Mouse (Mus musculus): Measurements from ENCODE around the gene Pla2g16. TPM values are rescaled to one million over a fixed set of nuclear protein-coding genes. Genes with fewer than 3 reads are reported as not detected.

Pla2g16 gene
- polyA plus RNA-seq, 1 experiment from 2014 or later: 19.1 TPM

DNA sequence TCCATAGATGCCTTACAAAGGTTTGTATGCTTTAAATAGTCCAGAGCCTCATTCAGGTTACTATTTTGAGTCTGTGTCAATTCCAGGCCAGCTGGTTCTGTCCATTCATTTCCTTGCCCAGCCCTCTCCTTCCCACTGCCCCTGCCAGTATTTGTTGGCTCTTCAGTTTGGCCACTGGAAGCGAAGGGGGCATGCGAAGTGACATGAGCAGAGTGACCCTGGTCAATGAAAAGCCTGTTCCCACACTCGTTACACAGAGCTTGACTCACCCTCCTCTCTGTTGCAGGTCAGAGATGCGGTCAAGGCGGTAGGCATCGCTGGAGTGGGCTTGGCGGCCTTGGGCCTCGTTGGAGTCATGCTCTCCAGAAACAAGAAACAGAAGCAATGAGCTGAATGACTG lies 28.0 kb downstream of the Pla2g16 start:
- ATAC-seq (no peak), DNase-seq (ENCODE audit: low spot score) (no peak)
- Histone ChIP-seq H3K4me3 (ENCODE audit: low read depth, low read length) (no peak overlapping the region), H3K36me3 (ENCODE audit: insufficient read depth, low read length) (no peaks in the 10 kb centered on the region), H3K4me1 (ENCODE audit: insufficient read depth, low read depth, low read length) (no peaks in the 10 kb centered on the region), H3K27ac (ENCODE audit: low read length) (no peak overlapping the region), H3K9me3 (ENCODE audit: low read length) (no peaks in the 10 kb centered on the region), H3K9ac (replicated peaks; ENCODE audit: low read depth) (no peak overlapping the region), H3K27me3 (replicated peaks; ENCODE audit: insufficient read depth, low read length) (no peaks in the 10 kb centered on the region), H3K4me2 (replicated peaks; ENCODE audit: low read depth, low read length) (no peak overlapping the region)
- WGBS: 84% methylated on average over 8 of the region's 8 CpGs
- TF ChIP-seq CTCF (IDR thresholded peaks at IDR 0.05) (no peak), EP300 (IDR thresholded peaks at IDR 0.05) (no peak)

DNA sequence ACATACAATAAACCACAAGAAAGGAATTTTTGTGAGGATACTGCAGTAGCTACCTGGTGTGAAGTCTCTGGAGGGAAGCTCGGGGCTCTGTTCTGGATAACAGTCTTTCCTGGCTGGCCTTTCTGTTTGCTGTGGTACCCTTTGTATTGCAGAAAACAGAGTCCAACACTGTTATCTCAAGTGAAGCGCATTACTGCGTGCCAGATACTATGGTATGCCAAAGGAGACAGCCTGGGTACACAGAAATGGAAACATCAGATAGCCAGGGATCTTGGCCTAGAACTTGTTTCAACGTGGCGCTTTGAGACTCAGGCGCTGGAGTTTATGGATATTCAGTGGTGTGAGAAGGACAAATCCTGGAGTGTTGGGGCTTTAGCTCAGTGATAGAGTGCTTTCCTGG lies 28.5 kb downstream of the Pla2g16 start:
- no peak overlapping the region for H3K9ac ChIP-seq (replicated peaks; ENCODE audit: low read depth)
- no peaks in the 10 kb centered on the region for H3K4me1 ChIP-seq (ENCODE audit: insufficient read depth, low read depth, low read length)
- 90% methylated on average over 6 of the region's 6 CpGs for WGBS
- ATAC-seq (no peak), DNase-seq (ENCODE audit: low spot score) (no peak)
- H3K36me3 ChIP-seq (ENCODE audit: insufficient read depth, low read length): no peaks in the 10 kb centered on the region
- H3K27me3 ChIP-seq (replicated peaks; ENCODE audit: insufficient read depth, low read length): no peaks in the 10 kb centered on the region
- H3K27ac ChIP-seq (ENCODE audit: low read length): no peak overlapping the region
- no peaks in the 10 kb centered on the region for H3K9me3 ChIP-seq (ENCODE audit: low read length)
- no peak for TF ChIP-seq EP300 (IDR thresholded peaks at IDR 0.05)
- TF ChIP-seq CTCF (IDR thresholded peaks at IDR 0.05): no peak
- H3K4me2 ChIP-seq (replicated peaks; ENCODE audit: low read depth, low read length): no peak overlapping the region
- H3K4me3 ChIP-seq (ENCODE audit: low read depth, low read length): no peak overlapping the region

DNA sequence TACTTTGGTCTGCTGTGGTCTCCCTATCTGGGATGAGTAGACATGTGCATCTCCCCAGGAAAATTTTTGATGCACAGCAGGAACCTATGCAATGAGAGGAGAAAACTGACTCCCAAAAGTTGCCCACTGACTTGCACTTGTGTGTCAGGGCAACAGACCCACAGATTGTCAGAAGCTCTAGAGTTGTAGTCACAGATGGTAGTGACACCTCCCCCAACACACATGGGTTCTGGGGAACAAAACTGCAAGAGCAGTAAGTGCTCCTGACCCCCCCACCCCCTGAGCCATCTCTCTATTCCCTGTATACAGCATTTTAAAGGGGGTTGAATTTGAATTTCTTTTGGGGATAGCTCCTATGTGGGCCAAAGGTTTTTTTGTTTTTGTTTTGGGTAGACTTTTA lies 33.5 kb downstream of the Pla2g16 start:
- no peaks in the 10 kb centered on the region for H3K36me3 ChIP-seq (ENCODE audit: insufficient read depth, low read length)
- H3K4me3 ChIP-seq (ENCODE audit: low read depth, low read length): no peak overlapping the region
- no peak for ATAC-seq
- H3K9me3 ChIP-seq (ENCODE audit: low read length): no peaks in the 10 kb centered on the region
- H3K27me3 ChIP-seq (replicated peaks; ENCODE audit: insufficient read depth, low read length): no peaks in the 10 kb centered on the region
- no peak overlapping the region for H3K9ac ChIP-seq (replicated peaks; ENCODE audit: low read depth)
- no peaks in the 10 kb centered on the region for H3K4me1 ChIP-seq (ENCODE audit: insufficient read depth, low read depth, low read length)
- H3K27ac ChIP-seq (ENCODE audit: low read length): no peak overlapping the region
- no peak for DNase-seq (ENCODE audit: low spot score)
- TF ChIP-seq EP300 (IDR thresholded peaks at IDR 0.05) (no peak), CTCF (IDR thresholded peaks at IDR 0.05) (no peak)
- H3K4me2 ChIP-seq (replicated peaks; ENCODE audit: low read depth, low read length): no peak overlapping the region

DNA sequence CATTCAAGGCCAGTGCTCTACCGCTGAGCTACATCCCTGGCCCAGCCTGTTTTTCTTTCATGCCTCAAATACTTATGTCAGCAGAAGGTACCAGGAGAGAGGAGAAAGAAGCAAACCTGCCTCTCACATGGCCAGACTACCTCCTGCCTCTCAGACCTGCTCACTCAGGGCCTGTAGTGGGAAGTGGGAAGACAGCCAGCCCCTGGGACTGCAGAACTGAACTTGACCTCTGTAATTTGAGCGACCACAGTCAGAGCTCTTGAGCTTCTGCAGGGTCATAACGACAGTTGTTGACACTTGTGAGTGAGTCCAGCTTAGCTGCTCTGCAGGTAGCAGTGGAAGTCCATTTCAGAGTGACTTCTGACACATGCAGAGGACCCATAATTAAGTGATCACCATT lies 34.8 kb downstream of the Pla2g16 start:
- peak; percentile 36 for DNase-seq (ENCODE audit: low spot score)
- Histone ChIP-seq H3K4me2 (replicated peaks; ENCODE audit: low read depth, low read length) (no peak overlapping the region), H3K9me3 (ENCODE audit: low read length) (no peaks in the 10 kb centered on the region), H3K4me3 (ENCODE audit: low read depth, low read length) (no peak overlapping the region), H3K9ac (replicated peaks; ENCODE audit: low read depth) (no peak overlapping the region), H3K4me1 (ENCODE audit: insufficient read depth, low read depth, low read length) (no peaks in the 10 kb centered on the region), H3K27ac (ENCODE audit: low read length) (no peak overlapping the region), H3K36me3 (ENCODE audit: insufficient read depth, low read length) (no peaks in the 10 kb centered on the region), H3K27me3 (replicated peaks; ENCODE audit: insufficient read depth, low read length) (no peaks in the 10 kb centered on the region)
- no peak for TF ChIP-seq EP300 (IDR thresholded peaks at IDR 0.05)
- no peak for TF ChIP-seq CTCF (IDR thresholded peaks at IDR 0.05)
- peak; percentile 37; the same call in 1 of the 2 replicates for ATAC-seq
- 37% methylated on average over 3 of the region's 3 CpGs for WGBS

DNA sequence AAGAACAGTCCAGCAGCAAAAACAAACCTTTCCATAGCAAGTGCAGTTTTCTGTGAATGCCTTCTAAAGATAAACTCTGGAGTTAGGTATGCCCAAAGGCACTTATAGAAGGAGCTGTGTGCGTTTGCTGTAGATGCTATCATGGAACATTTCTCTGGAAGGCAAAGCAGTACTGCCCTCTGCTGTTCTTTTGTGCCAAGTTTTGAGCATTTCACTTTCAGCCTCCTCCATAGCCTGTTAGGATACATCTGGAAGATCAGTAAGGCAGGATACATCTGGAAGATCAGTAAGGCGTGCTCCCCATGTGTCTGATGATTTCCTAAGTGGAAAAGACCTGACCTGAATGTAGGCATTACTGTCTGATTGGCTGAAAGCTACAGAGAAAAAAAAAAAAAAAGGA lies 38.3 kb downstream of the Pla2g16 start:
- Histone ChIP-seq H3K4me1 (ENCODE audit: insufficient read depth, low read depth, low read length) (no peaks in the 10 kb centered on the region), H3K36me3 (ENCODE audit: insufficient read depth, low read length) (no peaks in the 10 kb centered on the region), H3K27ac (ENCODE audit: low read length) (no peak overlapping the region), H3K4me2 (replicated peaks; ENCODE audit: low read depth, low read length) (no peak overlapping the region), H3K4me3 (ENCODE audit: low read depth, low read length) (no peak overlapping the region), H3K27me3 (replicated peaks; ENCODE audit: insufficient read depth, low read length) (no peaks in the 10 kb centered on the region), H3K9me3 (ENCODE audit: low read length) (no peaks in the 10 kb centered on the region), H3K9ac (replicated peaks; ENCODE audit: low read depth) (no peak overlapping the region)
- DNase-seq (ENCODE audit: low spot score) (peak; percentile 82), ATAC-seq (peak; percentile 38; the same call in 1 of the 2 replicates)
- WGBS: 12% methylated on average over 2 of the region's 2 CpGs
- TF ChIP-seq CTCF (IDR thresholded peaks at IDR 0.05) (peak; percentile 83), EP300 (IDR thresholded peaks at IDR 0.05) (no peak)

DNA sequence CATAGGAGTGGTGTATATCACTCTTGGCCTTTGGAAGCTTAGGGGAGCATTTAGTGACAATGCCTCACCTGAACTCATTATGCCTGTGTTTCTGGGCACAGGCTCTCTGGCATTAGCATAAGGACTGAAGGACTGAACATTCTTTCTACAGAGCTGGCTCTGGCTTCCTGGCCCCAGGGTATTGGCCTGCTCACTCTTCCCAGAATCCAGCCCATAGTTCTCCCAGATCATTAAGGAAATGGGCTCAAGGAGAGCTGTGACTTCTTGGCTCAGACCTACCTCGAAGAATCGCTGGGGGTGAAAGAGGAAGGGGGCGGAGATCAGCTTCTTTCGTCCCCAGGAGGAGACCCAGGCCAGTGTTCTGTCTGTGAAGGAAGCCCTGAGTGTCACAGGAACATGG lies 41.2 kb downstream of the Pla2g16 start:
- H3K9ac ChIP-seq (replicated peaks; ENCODE audit: low read depth): no peak overlapping the region
- H3K4me3 ChIP-seq (ENCODE audit: low read depth, low read length): no peak overlapping the region
- H3K36me3 ChIP-seq (ENCODE audit: insufficient read depth, low read length): no peaks in the 10 kb centered on the region
- H3K27me3 ChIP-seq (replicated peaks; ENCODE audit: insufficient read depth, low read length): no peaks in the 10 kb centered on the region
- no peak for ATAC-seq
- no peak overlapping the region for H3K4me2 ChIP-seq (replicated peaks; ENCODE audit: low read depth, low read length)
- no peak for DNase-seq (ENCODE audit: low spot score)
- TF ChIP-seq CTCF (IDR thresholded peaks at IDR 0.05): no peak
- no peak for TF ChIP-seq EP300 (IDR thresholded peaks at IDR 0.05)
- WGBS: 37% methylated on average over 4 of the region's 4 CpGs
- no peaks in the 10 kb centered on the region for H3K9me3 ChIP-seq (ENCODE audit: low read length)
- H3K4me1 ChIP-seq (ENCODE audit: insufficient read depth, low read depth, low read length): no peaks in the 10 kb centered on the region
- no peak overlapping the region for H3K27ac ChIP-seq (ENCODE audit: low read length)

DNA sequence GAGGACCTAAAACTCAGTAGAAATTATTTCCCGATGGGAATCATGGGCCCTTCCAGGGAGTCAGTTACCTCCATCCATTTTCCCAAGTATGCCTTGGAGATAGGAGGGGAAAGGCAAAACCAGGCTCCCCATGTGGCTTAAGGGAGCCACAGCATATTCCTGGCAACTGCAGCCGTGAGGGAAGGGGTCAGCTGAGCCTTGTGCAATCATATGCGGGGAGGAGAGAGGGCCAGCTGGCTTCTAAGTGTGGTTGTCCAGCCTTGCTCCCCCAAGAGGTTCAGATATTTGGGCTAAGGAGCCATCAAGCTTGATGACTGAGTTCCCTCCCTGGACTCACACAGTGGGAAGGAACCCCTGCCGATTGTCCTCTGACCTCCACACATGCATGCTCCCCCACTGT lies 44.3 kb downstream of the Pla2g16 start:
- Histone ChIP-seq H3K9ac (replicated peaks; ENCODE audit: low read depth) (no peak overlapping the region), H3K36me3 (ENCODE audit: insufficient read depth, low read length) (no peaks in the 10 kb centered on the region), H3K27me3 (replicated peaks; ENCODE audit: insufficient read depth, low read length) (no peaks in the 10 kb centered on the region), H3K9me3 (ENCODE audit: low read length) (no peaks in the 10 kb centered on the region), H3K27ac (ENCODE audit: low read length) (no peak overlapping the region), H3K4me3 (ENCODE audit: low read depth, low read length) (no peak overlapping the region), H3K4me2 (replicated peaks; ENCODE audit: low read depth, low read length) (no peak overlapping the region), H3K4me1 (ENCODE audit: insufficient read depth, low read depth, low read length) (peaks cover 5% of the 10 kb centered on the region; the same call in 1 of the 2 replicates)
- DNase-seq (ENCODE audit: low spot score) (no peak), ATAC-seq (no peak)
- no peak for TF ChIP-seq CTCF (IDR thresholded peaks at IDR 0.05)
- TF ChIP-seq EP300 (IDR thresholded peaks at IDR 0.05): no peak
- WGBS: 91% methylated on average over 4 of the region's 4 CpGs

Data from lung, postnatal 0 days (tissue).